Mouse (Mus musculus) adipocyte (in vitro differentiated cells): Measurements from ENCODE around the gene Zfp579.
"Not testable (repeated sequence)": the region's sequence is repeated elsewhere in the genome, so short reads cannot be mapped to it uniquely, and the experiment has no call there.

Experiments
- DNase-seq: peaks from one replicate; pipeline ENCODE4 v3.0.0-alpha.2; 2016; ENCODE audit warnings: low spot score

Gene Zfp579

GRCm38 (mm10) chr7:4996003-4996895 is at the start of gene Zfp579:
Zfp579 (minus strand) TSS chr7:4996158.
- DNase-seq = peak; percentile 88

- DNase-seq = no peak
Measured at GRCm38 (mm10) chr7:5044981-5045380, 49.0 kb upstream of the Zfp579 start.

GRCm38 (mm10) chr7:5038940-5039339 is 43.0 kb upstream of the Zfp579 start:
- peak; percentile 39 for DNase-seq

GRCm38 (mm10) chr7:5038109-5038732 is 42.3 kb upstream of the Zfp579 start, which contains the start of gene Zfp784:
Zfp784 (minus strand) TSS chr7:5038446.
- DNase-seq = peak; percentile 88

- DNase-seq = no peak
Measured at GRCm38 (mm10) chr7:5037467-5037866, 41.5 kb upstream of the Zfp579 start.

- no peak for DNase-seq
Measured at GRCm38 (mm10) chr7:5037026-5037425, 41.1 kb upstream of the Zfp579 start.

GRCm38 (mm10) chr7:5036136-5036535 is 40.2 kb upstream of the Zfp579 start:
- DNase-seq = no peak

GRCm38 (mm10) chr7:5035628-5036027 is 39.7 kb upstream of the Zfp579 start:
- DNase-seq = no peak

GRCm38 (mm10) chr7:5033818-5034217 is 37.9 kb upstream of the Zfp579 start, which contains the start of gene 4632433K11Rik:
4632433K11Rik (plus strand) TSS chr7:5034118.
- DNase-seq = no peak

GRCm38 (mm10) chr7:5031496-5031895 is 35.5 kb upstream of the Zfp579 start:
- DNase-seq = no peak

- no peak for DNase-seq
Measured at GRCm38 (mm10) chr7:5030554-5031275, 34.8 kb upstream of the Zfp579 start.

GRCm38 (mm10) chr7:5029946-5030345 is 34.0 kb upstream of the Zfp579 start:
- no peak for DNase-seq

- DNase-seq = no peak
Measured at GRCm38 (mm10) chr7:5029543-5029942, 33.6 kb upstream of the Zfp579 start.

- peak; percentile 50 for DNase-seq
Measured at GRCm38 (mm10) chr7:5021197-5021596, 25.2 kb upstream of the Zfp579 start.

- DNase-seq = peak; percentile 25
Measured at GRCm38 (mm10) chr7:5020685-5021084, 24.7 kb upstream of the Zfp579 start.

- peak; percentile 97 for DNase-seq
Measured at GRCm38 (mm10) chr7:5020000-5020681, 24.2 kb upstream of the Zfp579 start, which contains the start of the genes Zfp865 and Ccdc106. Zfp865 (plus strand) TSS chr7:5020376. Ccdc106 (plus strand) TSS chr7:5020553.

- DNase-seq = not testable (repeated sequence)
Measured at GRCm38 (mm10) chr7:5019576-5019975, 23.6 kb upstream of the Zfp579 start.

- no peak for DNase-seq
Measured at GRCm38 (mm10) chr7:5017931-5018330, 22.0 kb upstream of the Zfp579 start.

- DNase-seq = no peak
Measured at GRCm38 (mm10) chr7:5017352-5017751, 21.4 kb upstream of the Zfp579 start.

GRCm38 (mm10) chr7:5016920-5017319 is 21.0 kb upstream of the Zfp579 start:
- DNase-seq = no peak

- DNase-seq = peak; percentile 33
Measured at GRCm38 (mm10) chr7:5016057-5016456, 20.1 kb upstream of the Zfp579 start.
